Mouse (Mus musculus) G1E (cell line): ENCODE results near the gene Esyt1.

Experiments
- CTCF ChIP-seq: IDR thresholded peaks from 2 replicates; pipeline ENCODE4 v1.5.1; 2012; ENCODE audit warnings: low read depth, low read length, inconsistent platforms, mixed read lengths
- GATA1 ChIP-seq: IDR thresholded peaks from 2 replicates; pipeline ENCODE4 v1.6.1; 2012; ENCODE audit warnings: borderline replicate concordance, low read length, inconsistent platforms, mixed read lengths
- GATA2 ChIP-seq: IDR thresholded peaks from 2 replicates; pipeline ENCODE4 v1.6.1; 2012; ENCODE audit warnings: low read depth, low read length, inconsistent platforms, borderline replicate concordance
- POLR2AphosphoS5 ChIP-seq: IDR thresholded peaks from 2 replicates; pipeline ENCODE4 v1.6.1; 2012; ENCODE audit warnings: low read depth, low read length, inconsistent platforms; ENCODE audit not compliant: insufficient replicate concordance
- TAL1 ChIP-seq: conservative IDR thresholded peaks from 2 replicates; pipeline ENCODE4 v1.6.1; 2012; ENCODE audit warnings: low read depth, low read length, inconsistent platforms, mixed read lengths

- TF ChIP-seq TAL1 = no peak
- no peak for TF ChIP-seq GATA1
- no peak for TF ChIP-seq CTCF
- no peak for TF ChIP-seq GATA2
- TF ChIP-seq POLR2AphosphoS5 = no peak
Measured at GRCm38 (mm10) chr10:128489380-128489779, 36.3 kb downstream of the Esyt1 start.
